Mouse (Mus musculus) cerebellum, adult 18-20 months (tissue): Measurements from ENCODE around the gene Mpl.

Experiments used
- DNase-seq, 2 experiments: peaks; one replicate each; pipeline ENCODE4 v3.0.0; 2021

Mpl gene

GRCm38 (mm10) chr4:118457345-118457975, at the start of gene Mpl:
Gene Mpl, minus strand, starts transcription at chr4:118457513.
- no peak for DNase-seq

DNA sequence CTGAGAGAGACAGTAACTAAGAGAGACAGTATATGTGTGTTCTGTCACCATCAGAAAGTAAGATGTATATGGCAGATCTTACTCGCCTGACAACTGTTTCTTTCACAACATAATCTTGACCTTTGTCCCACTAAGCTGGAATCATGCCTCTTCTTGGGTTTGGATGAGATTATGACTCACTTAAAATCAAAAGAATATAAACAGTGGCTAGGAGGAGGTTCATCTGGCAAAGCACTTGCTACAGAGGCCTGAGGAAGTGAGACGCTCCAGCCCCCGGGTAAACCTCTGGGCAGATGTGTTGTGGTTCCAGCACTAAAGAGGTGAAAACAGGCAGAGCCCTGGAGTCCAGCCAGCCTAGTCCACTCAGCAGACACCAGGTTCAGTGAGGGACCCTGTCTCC, 48.2 kb upstream of the Mpl start:
- DNase-seq, result no peak

DNA sequence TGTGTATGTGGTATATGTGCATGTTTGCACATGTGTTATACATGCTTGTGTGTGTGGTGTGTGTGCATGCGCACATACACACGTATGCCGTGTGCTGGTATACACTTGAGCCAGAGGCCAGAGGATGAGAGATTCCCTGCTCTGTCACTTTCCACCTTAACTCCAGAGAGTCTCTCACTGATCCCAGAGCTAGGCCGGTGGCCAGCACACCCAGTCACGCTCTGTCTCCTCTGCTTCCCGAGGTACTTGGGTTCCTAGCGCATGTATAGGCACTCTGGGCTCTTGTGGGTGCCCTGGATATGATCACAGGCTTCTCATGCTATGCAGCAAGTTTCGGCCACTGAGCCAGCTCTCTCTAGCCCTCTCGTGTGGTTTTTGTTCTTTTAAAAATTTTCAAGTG, 43.5 kb upstream of the Mpl start:
- no peak for DNase-seq

DNA sequence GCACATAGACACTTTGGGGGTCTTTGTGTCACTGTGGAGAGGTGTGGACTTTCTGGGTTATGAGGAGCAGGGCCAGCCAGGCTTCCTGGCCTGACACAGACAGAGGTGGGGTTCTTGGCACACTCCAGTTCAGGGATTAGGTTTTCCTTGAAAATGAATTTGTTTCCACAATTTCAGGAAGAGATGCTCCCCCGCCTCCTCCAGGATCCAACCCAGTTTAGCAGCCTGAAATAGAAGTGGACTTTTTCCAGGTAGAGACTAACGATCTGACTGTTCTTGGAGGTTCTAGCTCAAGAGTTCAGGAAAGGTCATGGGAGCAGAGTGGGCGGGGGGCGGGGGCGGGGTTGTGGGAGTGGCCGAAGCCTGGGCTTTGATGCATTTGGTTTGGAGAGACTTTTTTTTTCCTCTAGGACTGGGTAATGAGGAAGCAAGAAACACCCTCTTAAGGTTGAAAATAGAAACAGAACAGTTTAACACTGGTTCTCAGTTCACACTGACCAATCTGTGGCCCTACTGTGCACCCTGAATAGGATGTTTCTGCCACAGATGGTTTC, 42.9 kb upstream of the Mpl start:
- DNase-seq, result no peak

GRCm38 (mm10) chr4:118490461-118490860, 33.1 kb upstream of the Mpl start:
- DNase-seq, result no peak

GRCm38 (mm10) chr4:118489717-118490132, 32.4 kb upstream of the Mpl start, which contains the start of gene Tie1:
Gene Tie1, minus strand, starts transcription at chr4:118490061.
- DNase-seq, result no peak

- DNase-seq, result no peak
Observed at GRCm38 (mm10) chr4:118476773-118477530, 19.6 kb upstream of the Mpl start.

DNA sequence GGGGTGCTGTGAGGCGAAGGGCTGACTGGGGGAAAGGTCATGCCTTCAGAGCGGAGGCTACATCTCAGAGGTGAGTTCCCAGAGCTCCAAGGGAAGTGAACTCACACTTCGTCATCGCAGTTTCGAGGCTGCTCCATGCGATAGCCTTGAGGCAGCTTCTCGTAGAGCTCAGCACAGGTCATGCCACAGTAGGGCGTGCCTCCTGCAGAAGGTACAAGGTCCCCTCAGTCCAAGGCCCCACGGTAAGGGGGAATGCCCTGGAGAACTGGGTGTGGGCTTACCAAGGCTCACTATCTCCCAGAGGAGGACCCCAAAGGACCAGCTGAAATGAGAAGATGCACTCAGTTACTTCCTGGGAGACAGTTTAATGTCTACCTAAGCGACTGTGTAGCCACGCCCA, 15.4 kb upstream of the Mpl start:
- DNase-seq, result no peak

- DNase-seq, result no peak
Observed at GRCm38 (mm10) chr4:118471281-118471680, 14.0 kb upstream of the Mpl start.

- DNase-seq, result no peak
Observed at GRCm38 (mm10) chr4:118465697-118466163, 8.4 kb upstream of the Mpl start.

DNA sequence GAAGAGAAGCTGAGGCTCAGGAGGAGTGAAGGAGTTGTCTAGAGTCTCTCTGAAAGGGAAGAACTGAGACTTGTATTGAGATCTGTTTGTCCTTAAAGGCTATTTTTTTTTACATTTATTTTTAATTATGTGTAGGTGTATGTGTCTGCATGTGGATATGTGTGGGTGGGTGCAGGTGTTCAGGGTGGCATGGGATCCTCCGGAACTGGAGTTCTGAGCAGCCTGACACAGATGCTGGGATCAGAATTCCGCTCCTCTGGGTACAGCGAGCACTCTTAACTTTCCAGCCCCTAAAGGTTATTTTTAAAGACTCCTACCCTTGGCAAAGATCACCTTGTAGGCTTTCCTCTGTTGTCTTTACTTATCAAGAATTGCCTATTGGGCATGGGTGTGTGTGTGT, 7.6 kb upstream of the Mpl start:
- no peak for DNase-seq

DNA sequence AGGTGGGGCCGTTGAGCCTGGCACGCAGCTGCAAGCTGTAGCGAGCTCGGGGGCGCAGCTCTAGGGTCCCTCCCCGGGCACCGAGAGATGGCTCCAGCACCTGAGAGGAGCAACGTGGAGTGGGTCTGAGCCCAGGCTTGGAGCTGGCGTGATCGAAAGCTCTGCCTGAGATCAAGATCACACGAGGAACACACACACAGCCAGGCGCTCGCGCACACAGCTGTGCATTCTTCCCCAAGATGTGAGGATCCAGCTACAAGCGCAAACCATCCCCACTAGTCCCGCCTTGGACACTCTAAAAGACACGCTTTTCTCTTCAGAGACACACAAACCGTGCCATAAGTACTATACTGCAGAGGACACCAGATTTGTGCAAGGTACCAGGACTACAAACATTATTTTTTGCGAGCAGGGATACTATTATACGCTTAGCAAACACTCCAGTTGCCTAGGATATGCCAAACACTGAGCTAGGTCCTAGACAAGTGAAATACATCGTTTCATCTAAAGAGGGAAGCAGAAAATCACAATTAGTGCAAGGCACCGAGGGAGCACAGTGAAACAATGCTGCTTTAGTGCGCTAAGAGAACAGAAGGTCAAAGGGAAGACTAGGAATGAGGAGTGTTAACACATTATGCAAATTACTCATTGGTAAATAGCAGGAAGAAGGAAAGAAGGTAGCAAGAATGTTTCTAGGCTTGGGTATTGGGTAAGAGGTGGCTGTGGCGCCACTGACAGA, 10.7 kb downstream of the Mpl start:
- DNase-seq, result no peak

DNA sequence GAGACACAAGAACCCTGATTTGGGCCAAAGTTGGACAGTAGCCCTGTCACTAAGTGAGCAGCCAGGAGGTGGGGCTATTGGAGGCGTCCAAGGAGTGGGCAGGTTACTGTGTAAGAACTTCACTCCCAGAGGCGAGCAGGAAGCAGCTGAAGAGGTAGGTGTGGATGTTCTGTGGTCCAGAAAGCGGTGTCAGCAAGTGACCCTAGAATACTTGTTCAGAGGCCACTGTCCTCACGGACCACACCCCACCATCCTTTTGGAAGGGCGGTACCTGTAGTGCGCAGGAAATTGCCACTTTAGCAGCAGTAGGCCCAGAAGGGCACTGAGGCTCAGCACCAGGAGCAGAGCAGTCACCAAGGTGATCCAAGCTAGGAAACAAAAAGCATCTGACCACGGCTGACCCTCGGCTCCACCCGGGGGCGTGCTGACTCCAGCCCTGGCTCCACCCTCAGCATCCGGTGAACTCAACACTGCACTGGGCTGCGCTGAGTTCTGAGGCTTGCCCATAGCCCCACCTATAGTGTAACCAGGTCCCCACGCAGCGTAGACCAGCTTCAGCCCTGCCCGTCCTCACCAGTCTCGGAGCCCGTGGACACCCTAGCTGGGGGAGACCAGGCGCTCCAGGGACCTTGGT, 11.4 kb downstream of the Mpl start:
- no peak for DNase-seq

DNA sequence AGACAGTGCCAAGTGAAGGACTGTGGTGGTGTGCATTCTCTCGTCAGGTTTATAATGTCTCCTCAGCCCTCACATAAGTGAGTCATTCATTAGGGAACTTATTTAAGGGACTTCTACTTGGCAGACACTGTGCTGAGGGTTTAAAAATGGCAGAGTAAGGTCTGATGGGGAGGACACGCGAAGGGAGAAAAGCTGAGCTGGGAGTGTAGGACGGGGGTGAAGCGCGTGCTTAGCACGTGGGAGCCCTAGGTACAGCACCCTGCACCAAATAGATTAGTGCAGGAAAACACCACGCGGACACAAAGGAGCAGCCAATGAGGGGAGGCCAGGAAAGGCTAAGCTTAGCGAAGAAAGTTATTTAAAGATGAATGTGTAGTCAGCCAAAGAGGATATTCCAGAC, 12.2 kb downstream of the Mpl start:
- no peak for DNase-seq

DNA sequence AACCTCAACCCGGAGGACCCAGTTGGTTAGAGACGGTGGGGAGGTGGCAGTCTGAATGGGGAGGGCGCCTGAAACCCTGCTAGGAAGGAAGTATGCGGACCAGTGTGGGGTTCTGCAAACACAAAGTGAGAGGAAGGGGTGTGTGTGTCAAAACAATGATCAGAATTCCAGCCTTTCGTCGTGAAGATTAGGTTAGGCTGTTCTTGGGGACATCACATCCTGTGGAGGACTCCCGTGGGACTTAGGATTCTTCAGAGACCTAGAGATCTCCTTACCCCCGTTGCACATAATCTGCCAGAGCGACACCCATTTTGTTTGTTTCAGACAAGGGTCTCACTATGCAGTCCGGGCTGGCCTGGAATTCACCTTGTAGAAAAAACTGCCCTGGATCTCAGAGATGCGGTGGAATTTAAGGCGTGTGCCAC, 19.5 kb downstream of the Mpl start:
- DNase-seq, result no peak

- peak; percentile 68 to 77 for DNase-seq
Observed at GRCm38 (mm10) chr4:118436820-118437603, 20.3 kb downstream of the Mpl start, which contains the start of gene Cdc20. Gene Cdc20, minus strand, starts transcription at chr4:118437352.

DNA sequence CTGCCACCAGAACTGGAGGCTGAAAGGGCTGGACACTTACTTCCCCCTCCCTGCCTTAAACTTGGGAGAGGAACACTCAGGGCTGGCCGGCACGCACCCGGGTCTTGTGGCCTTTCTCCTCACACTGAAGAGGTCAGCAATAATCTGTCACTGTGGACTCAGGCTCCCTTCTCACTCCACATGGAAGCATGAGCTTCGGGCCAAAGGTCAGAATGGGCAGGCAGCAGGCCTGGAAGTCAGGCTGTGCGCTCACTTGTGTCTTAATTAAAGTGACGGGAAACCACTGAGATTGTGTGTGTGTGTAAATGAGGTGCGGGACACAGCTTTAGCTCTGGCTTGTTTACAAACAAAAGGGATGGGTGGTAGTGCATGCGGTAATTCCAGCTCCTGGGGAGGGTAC, 25.0 kb downstream of the Mpl start:
- DNase-seq, result no peak

- no peak for DNase-seq
Observed at GRCm38 (mm10) chr4:118429215-118429895, 28.0 kb downstream of the Mpl start.

- no peak for DNase-seq
Observed at GRCm38 (mm10) chr4:118428531-118429214, 28.6 kb downstream of the Mpl start.

- peak; percentile 72 to 77 for DNase-seq
Observed at GRCm38 (mm10) chr4:118427768-118428451, 29.4 kb downstream of the Mpl start, which contains the start of gene Elovl1. Gene Elovl1, plus strand, starts transcription at chr4:118428093.
